Mouse (Mus musculus) lung, postnatal 14 days (tissue): ENCODE results near the gene Atcay.
A peak's percentile ranks its signal among the peaks of the same experiment; 100 is the strongest.
"Not testable (repeated sequence)": the region's sequence is repeated elsewhere in the genome, so short reads cannot be mapped to it uniquely, and the experiment has no call there.

ENCODE experiments used
- DNase-seq: peaks from one replicate; pipeline ENCODE4 v3.0.0; 2021

Atcay gene

GRCm38 (mm10) chr10:81240876-81241275 is 10.2 kb upstream of the Atcay start:
- peak; percentile 56 for DNase-seq

GRCm38 (mm10) chr10:81238618-81239017 is 8.0 kb upstream of the Atcay start:
- DNase-seq: no peak

- DNase-seq: no peak
These were observed 6.0 kb upstream of the Atcay start for GRCm38 (mm10) chr10:81236471-81237268.

GRCm38 (mm10) chr10:81234206-81234605 is 3.6 kb upstream of the Atcay start:
- DNase-seq: no peak

- no peak for DNase-seq
These were observed 2.6 kb upstream of the Atcay start for GRCm38 (mm10) chr10:81233226-81233585.

- peak; percentile 91 for DNase-seq
These were observed 2.1 kb upstream of the Atcay start, which contains the start of gene Zfr2 for GRCm38 (mm10) chr10:81232580-81233225. Zfr2 (plus strand) TSS chr10:81233155.

- DNase-seq: no peak
These were observed 803 bp upstream of the Atcay start for GRCm38 (mm10) chr10:81231436-81231835.

- no peak for DNase-seq
These were observed 747 bp downstream of the Atcay start for GRCm38 (mm10) chr10:81229735-81230437.

- DNase-seq: not testable (repeated sequence)
These were observed 6.9 kb downstream of the Atcay start for GRCm38 (mm10) chr10:81223731-81224130.

- no peak for DNase-seq
These were observed 9.1 kb downstream of the Atcay start for GRCm38 (mm10) chr10:81221402-81222015.

GRCm38 (mm10) chr10:81217964-81218363 is 12.7 kb downstream of the Atcay start:
- peak; percentile 84 for DNase-seq

GRCm38 (mm10) chr10:81217267-81217666 is 13.4 kb downstream of the Atcay start:
- peak; percentile 35 for DNase-seq

GRCm38 (mm10) chr10:81216810-81217209 is 13.8 kb downstream of the Atcay start:
- DNase-seq: no peak

GRCm38 (mm10) chr10:81216260-81216659 is 14.4 kb downstream of the Atcay start:
- no peak for DNase-seq

GRCm38 (mm10) chr10:81210154-81210553 is 20.5 kb downstream of the Atcay start:
- DNase-seq: no peak

- DNase-seq: no peak
These were observed 26.5 kb downstream of the Atcay start for GRCm38 (mm10) chr10:81204137-81204536.

- DNase-seq: no peak
These were observed 27.5 kb downstream of the Atcay start for GRCm38 (mm10) chr10:81202978-81203720.

GRCm38 (mm10) chr10:81201807-81202758 is 28.6 kb downstream of the Atcay start, which contains the start of gene Nmrk2:
Nmrk2 (minus strand) TSS chr10:81202051.
- no peak for DNase-seq

GRCm38 (mm10) chr10:81200605-81201287 is 29.9 kb downstream of the Atcay start:
- DNase-seq: no peak

- DNase-seq: no peak
These were observed 30.5 kb downstream of the Atcay start for GRCm38 (mm10) chr10:81200141-81200540.

- DNase-seq: no peak
These were observed 31.6 kb downstream of the Atcay start for GRCm38 (mm10) chr10:81198990-81199389.
